Mouse (Mus musculus) Patski (cell line): ENCODE results near the gene Uhrf1. TPM values are rescaled to one million over a fixed set of nuclear protein-coding genes. Genes with fewer than 3 reads are reported as not detected.

Source experiments
- ATAC-seq: fragments of 100-300 bp; one replicate; pipeline ENCODE4 v1.8.0; 2021
- CTCF ChIA-PET: fragments of 350-600 bp; sonication (Branson Sonifier 250); formaldehyde crosslinking; loops from one replicate; lab custom pipeline; 2022; ENCODE audit warnings: inconsistent platforms; lab: Charles Lee
- POLR2A ChIA-PET: fragments of 350-600 bp; sonication (Branson Sonifier 250); formaldehyde crosslinking; loops from one replicate; lab custom pipeline; 2022; ENCODE audit warnings: antibody characterized with exemption, inconsistent platforms; lab: Charles Lee
- DNase-seq: peaks from one replicate; pipeline ENCODE4 v3.0.0-alpha.2; 2011; ENCODE audit warnings: low read depth, low spot score
- H3K27me3 ChIP-seq: fragments of 371-371 bp; one replicate; pipeline ENCODE4 v1.5.1; 2021
- CTCF ChIP-seq: fragments of 100-300 bp; IDR thresholded peaks from one replicate; pipeline ENCODE4 v1.5.1; 2021
- in situ Hi-C: fragments of 300-500 bp; cut with MboI; formaldehyde crosslinking; loops from 3 replicates; pipeline ENCODE4 v1.11.1; 2018; ENCODE audit warnings: low pct_unique_long_range_greater_than_20kb, mixed read lengths
- polyA plus RNA-seq: library from polyadenylated mRNA; unstranded; gene quantifications from one replicate; pipeline ENCODE4 v1.2.3, GENCODE M21; 2021

Gene Uhrf1
- polyA plus RNA-seq, 1 experiment from 2014 or later, result 44.3 TPM

DNA sequence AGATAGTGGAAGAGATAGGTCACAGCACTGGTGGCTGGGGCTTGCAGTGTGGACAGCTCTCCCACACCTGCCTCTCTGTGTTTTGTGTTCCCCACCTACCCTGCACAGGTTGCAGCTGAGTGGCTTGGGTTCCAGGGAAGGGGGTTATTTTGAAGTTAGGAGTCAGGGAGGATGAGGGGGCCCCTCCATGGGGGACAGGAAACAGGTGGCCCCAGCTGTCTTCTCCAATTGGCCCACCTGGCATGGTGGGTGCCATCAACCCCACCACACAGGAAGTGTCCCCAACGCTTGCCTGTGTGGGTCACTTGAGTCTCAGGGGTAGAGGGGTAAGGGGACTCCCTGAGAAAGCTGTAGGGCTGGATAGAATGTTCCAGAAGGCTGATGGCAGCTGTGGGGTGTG is 9.8 kb upstream of the Uhrf1 start:
- TF ChIP-seq CTCF, result no peak
- ChIA-PET CTCF (interaction anchor here (1.0 to 4.3 kb wide), 4 partner anchors 14 to 57 kb away, joined by 3 to 18 read pairs (median 4); partner anchors contain the start of gene Kdm4b), POLR2A (no interaction called here)
- no peak for ATAC-seq
- in situ Hi-C loops, result no loop called here
- H3K27me3 ChIP-seq, result no peaks in the 10 kb centered on the region
- DNase-seq, result no peak

DNA sequence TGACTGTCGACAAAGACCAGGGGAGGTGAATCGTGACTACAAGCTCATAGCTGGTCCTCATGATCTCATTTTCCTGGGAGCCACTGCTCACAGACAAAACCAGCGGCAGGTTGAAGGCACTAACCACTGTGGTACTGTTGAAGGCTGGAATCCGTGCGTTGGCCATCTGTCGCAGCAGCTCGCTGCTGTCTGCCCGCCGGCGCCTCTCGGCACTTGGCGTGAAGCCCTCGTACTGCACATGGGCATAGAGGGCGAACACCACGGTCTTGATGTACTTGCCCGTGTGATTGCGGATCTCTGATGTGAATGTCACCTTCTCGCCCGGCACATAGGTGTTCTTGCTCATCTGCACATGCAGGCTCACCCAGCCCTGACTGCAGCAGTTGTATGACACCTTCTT is 8.9 kb upstream of the Uhrf1 start:
- TF ChIP-seq CTCF, result no peak
- no peak for ATAC-seq
- CTCF ChIA-PET, result interaction anchor here (1.0 to 4.3 kb wide), 3 partner anchors 20 to 56 kb away, joined by 3 to 18 read pairs (median 3); partner anchors contain the start of gene Kdm4b
- POLR2A ChIA-PET, result no interaction called here
- no peak for DNase-seq
- no peaks in the 10 kb centered on the region for H3K27me3 ChIP-seq
- in situ Hi-C loops, result no loop called here

DNA sequence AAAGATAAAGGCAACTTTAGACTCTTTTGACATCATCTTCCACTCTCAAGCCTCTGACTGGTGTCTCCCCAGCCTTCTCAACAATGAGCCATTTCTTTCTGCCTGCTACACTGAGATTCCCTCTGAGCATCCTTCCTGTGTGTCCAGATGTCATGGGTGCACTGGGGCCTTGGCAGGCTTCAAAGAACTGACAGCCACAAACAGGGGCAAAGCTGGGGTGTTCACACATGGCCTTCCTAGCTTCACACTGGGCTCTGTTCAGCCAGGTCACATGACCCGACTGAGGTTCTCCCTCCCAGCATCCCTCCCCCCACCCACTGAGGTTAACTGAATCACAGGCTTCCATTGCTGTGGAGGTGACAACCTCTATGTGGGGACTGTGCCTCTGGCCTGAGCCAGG is 6.9 kb upstream of the Uhrf1 start:
- no peak for TF ChIP-seq CTCF
- no peaks in the 10 kb centered on the region for H3K27me3 ChIP-seq
- ATAC-seq (no peak), DNase-seq (no peak)
- in situ Hi-C loops, result no loop called here
- ChIA-PET CTCF (interaction anchor here (1.3 kb wide), 1 partner anchor 54 kb away, joined by 3 read pairs; no protein-coding TSS in a partner anchor), POLR2A (no interaction called here)

DNA sequence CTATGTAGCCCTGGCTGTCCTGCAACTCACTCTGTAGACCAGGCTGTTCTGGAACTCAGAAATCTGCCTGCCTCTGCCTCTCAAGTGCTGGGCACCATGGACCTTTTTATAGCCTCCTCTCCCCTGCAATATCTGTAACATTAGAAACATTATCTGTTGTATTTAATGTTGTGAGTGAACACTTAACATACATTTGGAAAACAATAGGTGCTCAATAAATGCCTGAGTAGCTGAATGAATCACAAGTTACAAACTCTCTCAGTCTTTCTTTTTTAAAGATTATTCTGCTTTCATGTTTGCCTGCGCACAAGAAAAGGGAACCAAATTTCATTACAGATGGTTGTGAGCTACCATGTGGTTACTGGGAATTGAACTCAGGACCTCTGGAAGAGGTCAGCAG is 4.9 kb upstream of the Uhrf1 start:
- no peak for DNase-seq
- ATAC-seq, result no peak
- ChIA-PET POLR2A (no interaction called here), CTCF (interaction anchor here (1.0 kb wide), 1 partner anchor 16 kb away, joined by 3 read pairs; no protein-coding TSS in a partner anchor)
- in situ Hi-C loops, result no loop called here
- TF ChIP-seq CTCF, result no peak
- no peaks in the 10 kb centered on the region for H3K27me3 ChIP-seq

DNA sequence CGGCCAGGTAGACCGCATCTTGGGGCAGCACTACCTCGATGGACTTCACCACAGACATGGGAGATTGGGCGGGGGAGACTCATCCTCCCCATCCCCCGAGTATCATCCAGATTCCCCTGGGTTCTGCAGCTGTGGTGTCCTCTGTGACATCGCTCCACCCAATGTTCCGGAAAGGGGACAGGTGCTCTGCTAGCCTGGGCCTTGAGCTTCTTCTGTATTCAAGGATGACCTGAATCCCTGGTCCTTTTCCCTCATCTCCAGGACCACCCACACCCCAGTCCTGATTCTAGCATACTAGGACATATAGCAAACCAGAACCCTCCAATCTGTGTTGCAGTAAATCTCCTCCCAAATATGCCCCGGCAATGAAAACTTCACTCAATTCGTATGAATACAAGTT is 2.9 kb upstream of the Uhrf1 start, which contains the start of gene Arrdc5:
Gene Arrdc5 (minus strand): TSS at position 101 of the 400 bp plus-strand sequence.
- no peak for TF ChIP-seq CTCF
- H3K27me3 ChIP-seq, result no peaks in the 10 kb centered on the region
- ChIA-PET POLR2A (interaction anchor here (0.9 kb wide), 1 partner anchor 9 kb away, joined by 4 read pairs; no protein-coding TSS in a partner anchor), CTCF (interaction anchor here (1.5 kb wide), 1 partner anchor 9 kb away, joined by 4 read pairs; no protein-coding TSS in a partner anchor)
- no peak for ATAC-seq
- no peak for DNase-seq
- in situ Hi-C loops, result no loop called here

DNA sequence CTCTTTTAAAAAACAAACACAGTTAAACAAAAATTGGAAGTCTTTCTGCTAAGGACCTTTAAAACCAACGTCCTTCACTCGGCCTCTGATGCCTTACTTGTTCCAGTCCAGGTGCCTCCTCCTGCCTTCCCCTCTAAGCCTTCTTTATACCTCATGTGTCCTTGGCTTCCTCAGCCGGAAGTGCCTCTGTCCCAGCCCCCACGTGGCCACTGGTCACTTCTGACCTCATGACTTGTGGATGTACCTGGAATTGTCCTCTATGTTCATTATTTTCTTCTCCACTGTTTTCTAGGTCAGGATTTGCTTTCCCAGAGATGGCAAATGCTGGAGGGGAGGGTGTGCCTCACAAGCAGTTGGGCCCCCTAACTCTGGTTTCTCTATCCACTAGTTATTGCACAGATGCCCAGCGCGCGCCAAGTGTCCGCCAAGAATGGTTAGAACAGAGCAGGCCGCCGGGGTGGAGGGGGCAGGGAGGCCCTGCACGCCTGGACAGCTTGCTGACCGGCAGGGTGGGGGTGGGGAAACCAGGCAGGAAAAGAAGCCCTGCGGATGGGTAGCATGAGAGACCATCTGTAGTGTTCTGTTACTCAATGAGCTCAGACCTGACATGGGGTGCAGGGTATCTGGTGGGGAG is 641 bp upstream of the Uhrf1 start:
- ChIA-PET CTCF (interaction anchor here (1.8 kb wide), 1 partner anchor 12 kb away, joined by 5 read pairs; no protein-coding TSS in a partner anchor), POLR2A (interaction anchor here (1.6 kb wide), 1 partner anchor 10 kb away, joined by 6 read pairs; the partner anchor contains the start of gene Plin3)
- DNase-seq (no peak), ATAC-seq (no peak)
- H3K27me3 ChIP-seq, result no peaks in the 10 kb centered on the region
- in situ Hi-C loops, result no loop called here
- no peak for TF ChIP-seq CTCF

DNA sequence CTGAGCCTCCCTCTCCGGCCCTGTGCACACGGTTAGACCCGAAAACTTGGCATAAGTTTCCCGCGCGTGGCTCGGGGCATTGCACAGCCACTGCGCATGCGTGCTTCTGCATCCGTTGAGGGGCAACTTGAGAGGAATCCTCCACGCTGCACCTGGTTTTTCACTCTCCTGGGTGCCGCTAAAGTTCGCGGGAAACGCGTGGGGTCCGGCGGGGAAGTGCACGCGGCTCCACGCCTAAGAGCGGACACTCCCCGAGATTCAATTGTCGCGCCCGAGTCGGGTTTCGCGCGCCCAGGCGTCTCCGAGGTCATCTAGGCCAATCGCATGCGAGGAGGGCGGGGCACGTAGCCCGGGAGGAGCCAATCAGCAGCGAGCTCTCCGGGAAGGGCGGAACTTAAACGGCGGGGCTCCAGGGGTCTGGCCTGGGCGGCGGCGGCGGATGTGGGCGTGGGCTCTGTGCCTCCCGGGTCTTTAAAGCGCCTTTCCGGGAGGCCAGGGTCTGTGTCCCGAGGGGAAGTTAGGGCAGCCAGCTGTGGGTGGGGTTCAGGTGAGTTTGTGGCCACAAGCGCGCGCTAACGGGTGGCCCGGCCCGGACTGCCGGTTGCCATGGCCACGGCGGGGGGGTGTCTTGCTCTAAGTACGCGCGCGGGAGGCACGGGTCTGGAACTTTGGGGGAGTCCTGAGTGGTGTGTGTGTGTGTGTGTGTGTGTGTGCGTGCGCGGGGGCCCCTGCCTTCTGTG is 896 bp downstream of the Uhrf1 start:
- TF ChIP-seq CTCF, result no peak
- DNase-seq (no peak), ATAC-seq (peak; percentile 95)
- H3K27me3 ChIP-seq, result no peaks in the 10 kb centered on the region
- ChIA-PET CTCF (interaction anchor here (1.8 kb wide), 1 partner anchor 13 kb away, joined by 5 read pairs; no protein-coding TSS in a partner anchor), POLR2A (interaction anchor here (1.0 to 1.6 kb wide), 2 partner anchors 13 to 15 kb away, joined by 3 to 5 read pairs; no protein-coding TSS in a partner anchor)
- in situ Hi-C loops, result no loop called here

DNA sequence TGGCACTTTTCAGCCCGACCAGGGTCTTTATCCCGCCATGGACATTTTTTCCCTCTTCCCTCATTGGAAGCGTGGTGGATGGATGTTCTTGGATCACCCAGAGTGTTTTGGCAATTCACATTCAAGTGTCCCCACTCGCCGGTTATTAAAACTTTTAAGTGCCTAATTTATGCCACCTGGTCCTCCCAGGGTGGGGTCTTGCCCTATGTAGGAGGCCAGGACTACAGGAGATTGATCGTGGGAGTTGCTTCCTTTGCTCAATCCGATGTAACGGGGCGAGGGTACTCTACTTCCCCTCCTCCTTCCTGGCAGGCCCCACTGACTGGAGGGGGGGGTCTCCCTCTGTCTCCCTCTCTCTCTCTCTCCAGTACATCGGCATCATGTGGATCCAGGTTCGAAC is 1.6 kb downstream of the Uhrf1 start:
- CTCF ChIA-PET, result interaction anchor here (0.8 to 0.9 kb wide), 2 partner anchors 15 to 42 kb away, joined by 3 read pairs; no protein-coding TSS in a partner anchor

DNA sequence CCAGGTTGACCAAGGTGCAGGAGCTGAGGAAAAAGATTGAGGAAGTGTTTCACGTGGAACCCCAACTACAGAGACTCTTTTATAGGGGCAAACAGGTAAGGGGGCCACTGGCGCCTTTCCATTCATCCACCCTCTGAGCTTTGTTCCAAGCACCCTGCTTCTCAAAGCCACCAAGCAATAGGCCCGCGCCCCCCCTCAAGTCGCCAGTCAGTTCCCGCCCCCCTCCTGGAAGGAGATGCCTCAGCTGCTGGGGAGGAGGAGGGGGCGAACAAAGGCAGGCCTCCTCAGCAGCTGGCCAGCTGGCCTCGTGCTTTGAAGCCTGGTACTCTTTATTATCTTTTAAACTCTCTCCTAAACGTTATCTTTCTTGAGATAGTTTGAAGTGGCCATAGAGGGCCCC is 2.0 kb downstream of the Uhrf1 start:
- ChIA-PET POLR2A (interaction anchor here (0.6 to 1.6 kb wide), 3 partner anchors 14 to 280 kb away, joined by 3 to 5 read pairs (median 3); no protein-coding TSS in a partner anchor), CTCF (interaction anchor here (0.8 to 0.9 kb wide), 2 partner anchors 15 to 42 kb away, joined by 3 read pairs; no protein-coding TSS in a partner anchor)
- no peak for TF ChIP-seq CTCF
- H3K27me3 ChIP-seq, result no peaks in the 10 kb centered on the region
- DNase-seq (no peak), ATAC-seq (no peak)
- in situ Hi-C loops, result no loop called here

More for the DNA sequence above, 1.6 kb downstream of the Uhrf1 start:
- no peak for TF ChIP-seq CTCF
- no peaks in the 10 kb centered on the region for H3K27me3 ChIP-seq
- no peak for ATAC-seq
- no peak for DNase-seq
- in situ Hi-C loops, result no loop called here
- POLR2A ChIA-PET, result interaction anchor here (0.6 to 1.6 kb wide), 3 partner anchors 13 to 280 kb away, joined by 3 to 5 read pairs (median 3); no protein-coding TSS in a partner anchor

DNA sequence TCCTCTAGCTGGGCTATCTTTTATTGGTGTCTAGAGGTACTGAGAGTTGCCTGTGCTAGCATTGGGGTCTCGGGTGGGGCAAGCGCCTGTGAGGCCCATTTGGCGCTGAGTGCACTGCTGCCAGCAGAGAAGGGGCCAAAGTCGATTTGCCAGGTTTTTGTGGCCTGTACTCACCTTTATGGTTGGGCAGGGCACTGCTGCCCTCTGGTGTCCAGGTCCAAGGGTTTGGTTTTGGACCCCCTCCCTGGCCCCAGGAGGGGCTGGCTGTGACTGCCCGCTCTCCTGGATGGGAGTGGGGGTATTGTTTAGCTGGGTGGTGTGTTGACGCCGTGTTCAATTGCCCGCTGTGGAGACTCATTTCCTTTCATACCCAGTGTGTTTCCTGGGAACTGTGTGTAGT is 2.7 kb downstream of the Uhrf1 start:
- DNase-seq, result no peak
- no peak for TF ChIP-seq CTCF
- H3K27me3 ChIP-seq, result no peaks in the 10 kb centered on the region
- in situ Hi-C loops, result no loop called here
- ChIA-PET POLR2A (no interaction called here), CTCF (interaction anchor here (0.8 to 1.2 kb wide), 5 partner anchors 14 to 45 kb away, joined by 3 to 4 read pairs (median 3); no protein-coding TSS in a partner anchor)
- ATAC-seq, result no peak
